Mouse (Mus musculus) lung, postnatal 36 days (tissue): ENCODE data around the gene Ttc22.

ENCODE experiments used
- DNase-seq: peaks from one replicate; pipeline ENCODE4 v3.0.0; 2022; ENCODE audit warnings: mixed read lengths

The Ttc22 gene

DNA sequence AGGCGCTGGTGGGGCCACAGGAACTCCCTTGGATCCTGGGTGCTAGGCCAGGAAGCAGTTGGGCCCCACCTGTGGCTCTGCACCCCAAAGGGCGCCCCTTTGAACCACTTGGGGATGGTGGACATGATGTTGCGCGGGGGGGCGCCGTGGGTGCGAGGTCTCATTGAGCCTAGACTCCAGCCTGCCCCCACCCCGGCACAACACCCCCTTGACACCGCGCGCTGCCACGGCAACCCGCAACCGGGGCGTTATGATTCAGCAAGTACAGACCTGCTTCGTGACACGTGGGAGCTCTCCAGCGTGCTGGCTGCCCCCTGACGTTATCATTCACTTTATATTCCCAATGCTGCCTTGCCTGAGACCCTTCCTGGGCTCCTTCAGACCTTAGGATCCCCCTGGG lies 5.2 kb upstream of the Ttc22 start, which contains the start of gene Lexm:
Gene Lexm, minus strand, starts transcription at position 186 of the 400 bp plus-strand sequence.
- DNase-seq: no peak

GRCm38 (mm10) chr4:106618898-106619297 lies 3.3 kb upstream of the Ttc22 start:
- no peak for DNase-seq

DNA sequence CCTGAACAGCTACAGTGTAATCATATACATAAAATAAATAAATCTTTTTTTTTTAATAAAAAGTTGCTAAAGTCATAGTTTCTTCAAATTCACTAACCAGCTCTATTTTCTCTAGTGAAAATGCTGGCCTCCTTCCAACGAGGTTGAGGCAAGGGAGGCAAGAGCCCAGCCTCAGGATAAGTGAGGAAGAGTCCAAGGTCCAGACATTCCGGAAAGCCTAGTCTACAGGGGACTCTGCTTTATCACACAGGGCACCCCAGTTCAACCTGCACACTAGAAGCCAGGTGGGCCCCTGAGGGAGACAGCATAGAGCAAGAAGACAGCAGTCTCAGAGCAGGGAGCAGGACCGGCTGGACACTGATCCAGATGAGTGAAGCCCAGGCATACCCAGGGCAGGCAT lies 804 bp upstream of the Ttc22 start:
- DNase-seq: no peak

DNA sequence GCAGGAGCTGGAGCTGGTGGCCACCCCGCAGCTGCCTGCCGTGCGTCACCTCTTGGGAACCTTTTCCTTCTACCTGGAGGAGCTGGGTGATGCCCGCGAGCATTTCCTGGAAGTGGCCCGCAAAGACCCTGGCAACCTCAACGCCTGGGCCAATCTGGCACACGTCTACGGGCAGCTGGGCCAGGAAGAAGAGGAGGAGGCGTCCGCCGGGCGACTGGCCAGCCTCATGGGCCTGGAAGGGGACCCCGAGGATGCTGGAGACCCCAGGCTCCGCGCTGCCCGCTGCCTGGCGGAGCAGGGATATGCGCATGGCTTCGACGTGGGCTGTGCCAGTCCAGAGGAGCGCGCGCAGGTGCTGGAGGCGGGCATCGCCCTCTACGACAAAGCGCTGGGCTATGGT lies 480 bp downstream of the Ttc22 start:
- no peak for DNase-seq

GRCm38 (mm10) chr4:106624271-106624670 lies 2.0 kb downstream of the Ttc22 start:
- DNase-seq: peak; percentile 48

GRCm38 (mm10) chr4:106627809-106628208 lies 5.6 kb downstream of the Ttc22 start:
- no peak for DNase-seq

DNA sequence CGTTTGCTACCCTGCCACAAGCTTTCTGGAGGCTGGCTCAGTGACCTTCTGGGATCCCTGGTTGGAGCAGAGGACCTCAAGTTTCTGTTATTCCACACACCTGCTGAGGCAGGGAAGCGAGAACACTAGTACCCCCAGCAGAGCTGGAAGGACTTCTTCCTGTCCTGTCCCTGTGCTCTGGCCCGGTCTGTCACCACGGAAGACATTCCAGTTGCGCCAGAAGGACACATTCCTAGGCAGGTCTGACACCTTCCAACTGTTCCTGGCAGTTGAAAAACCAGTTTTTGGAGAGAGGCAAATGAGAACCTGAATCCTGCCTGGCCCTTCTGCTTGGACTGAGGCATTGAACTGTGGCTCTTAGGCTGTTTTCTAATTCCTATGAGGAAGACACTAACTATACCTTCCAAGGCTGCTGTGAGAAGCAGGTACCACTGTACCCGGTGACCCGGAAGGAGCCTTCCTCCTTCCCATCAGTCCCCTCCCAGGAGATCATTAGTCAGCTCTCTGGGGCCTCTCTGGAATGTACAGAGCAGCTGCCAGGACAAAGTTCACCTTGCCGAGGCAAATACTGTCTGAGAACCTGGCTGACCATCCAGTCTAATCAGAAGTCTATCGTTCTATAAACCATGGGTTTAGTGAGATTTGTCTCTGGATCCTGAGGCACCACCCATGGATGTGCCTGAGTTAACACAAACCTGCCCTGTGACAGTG lies 6.6 kb downstream of the Ttc22 start:
- DNase-seq: peak; percentile 21

GRCm38 (mm10) chr4:106629374-106629773 lies 7.1 kb downstream of the Ttc22 start:
- DNase-seq: no peak

- peak; percentile 80 for DNase-seq
Measured at GRCm38 (mm10) chr4:106630333-106631220, 8.3 kb downstream of the Ttc22 start.

- no peak for DNase-seq
Measured at GRCm38 (mm10) chr4:106632313-106632712, 10.1 kb downstream of the Ttc22 start.

DNA sequence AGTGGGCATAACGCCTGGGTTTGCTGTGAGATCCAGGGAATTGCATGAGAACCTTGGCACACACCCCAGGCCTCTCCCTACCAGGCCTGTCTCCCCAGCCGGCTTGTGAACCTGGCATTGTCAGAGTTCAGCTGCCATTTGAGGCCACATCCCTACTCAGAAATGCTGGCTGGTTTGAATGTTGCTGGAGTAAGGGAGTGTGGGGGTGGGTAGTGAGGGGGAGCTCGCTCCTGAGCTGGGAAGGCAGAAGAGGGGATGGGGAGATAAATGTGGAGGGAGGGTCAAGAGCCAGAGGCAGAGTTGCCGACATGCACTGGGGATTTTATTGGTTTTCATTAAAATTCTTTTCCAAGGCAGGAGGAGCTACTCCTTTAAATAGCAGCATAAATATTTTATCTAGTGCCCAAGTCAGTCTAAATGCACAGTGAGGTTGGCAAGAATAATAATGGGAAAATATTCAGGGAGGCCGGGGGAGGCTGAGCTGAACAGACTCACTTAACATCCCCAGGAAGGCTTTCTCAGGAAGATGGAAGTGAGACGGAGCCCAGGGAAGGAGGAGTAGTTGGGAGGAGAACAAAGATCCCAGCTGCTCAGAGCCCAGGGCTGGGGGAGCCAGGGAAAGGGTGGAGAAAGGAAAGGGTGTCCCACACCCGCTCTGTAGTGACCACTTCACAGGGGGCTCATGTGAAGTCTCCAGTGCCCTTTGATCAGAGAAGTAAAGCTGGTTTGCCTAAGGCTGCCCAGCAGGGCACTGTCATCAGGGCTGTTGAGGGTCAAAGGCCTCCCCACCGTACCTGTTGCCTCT lies 11.3 kb downstream of the Ttc22 start:
- DNase-seq: no peak

DNA sequence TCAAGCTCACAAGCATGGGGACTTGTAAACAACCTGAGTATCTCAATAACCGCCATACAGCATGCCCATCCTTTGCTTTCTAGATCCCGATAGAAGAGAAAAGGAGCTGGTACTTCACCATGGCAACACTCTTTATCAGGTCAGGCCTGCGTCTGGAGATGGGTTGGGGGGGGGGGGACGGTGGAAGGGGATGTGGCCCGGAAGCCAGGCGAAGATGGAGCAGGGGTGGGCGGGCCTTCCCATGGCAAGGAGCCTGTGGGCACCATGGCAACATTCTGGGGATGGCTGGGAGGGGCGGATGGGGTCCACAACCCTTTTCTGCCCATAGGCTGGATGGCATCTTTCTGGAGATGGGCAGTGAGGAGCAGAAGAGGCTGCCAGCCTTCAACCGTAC lies 11.9 kb downstream of the Ttc22 start:
- DNase-seq: no peak

DNA sequence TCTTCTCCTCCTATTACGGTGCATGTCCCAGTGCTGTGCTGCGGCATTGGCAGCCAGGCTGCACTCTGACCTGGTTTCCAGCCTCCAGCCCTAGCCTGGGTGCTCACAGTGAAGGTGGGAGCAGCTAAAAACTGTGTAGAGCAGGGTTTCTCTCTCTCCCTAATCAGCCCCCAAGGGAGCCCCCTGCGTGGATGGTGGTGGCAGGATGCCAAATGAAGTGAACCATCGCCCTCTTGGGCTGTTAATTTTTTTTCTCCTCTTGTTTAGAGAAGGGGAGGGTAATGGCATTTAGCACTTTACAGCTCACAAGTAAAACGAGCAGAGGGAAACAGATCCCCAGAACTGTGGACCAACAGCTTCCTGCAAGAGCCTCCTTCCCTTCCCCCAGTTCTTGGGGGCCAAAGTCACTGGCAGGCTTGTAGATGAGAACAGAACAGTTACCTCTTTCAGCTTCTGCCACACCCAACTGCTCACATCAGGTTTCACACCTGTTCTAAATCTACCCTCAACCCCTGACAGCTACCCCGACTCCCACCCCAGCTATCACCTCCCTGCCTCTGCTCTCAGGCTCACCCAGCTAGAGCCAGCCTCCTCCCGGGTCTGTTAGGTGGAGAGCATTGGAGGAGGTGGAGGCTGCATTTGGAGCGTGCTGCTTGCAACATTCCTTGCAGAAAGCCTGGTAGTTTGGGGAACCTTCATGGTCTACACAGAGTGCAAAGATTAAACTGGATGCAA lies 21.4 kb downstream of the Ttc22 start:
- DNase-seq: no peak

DNA sequence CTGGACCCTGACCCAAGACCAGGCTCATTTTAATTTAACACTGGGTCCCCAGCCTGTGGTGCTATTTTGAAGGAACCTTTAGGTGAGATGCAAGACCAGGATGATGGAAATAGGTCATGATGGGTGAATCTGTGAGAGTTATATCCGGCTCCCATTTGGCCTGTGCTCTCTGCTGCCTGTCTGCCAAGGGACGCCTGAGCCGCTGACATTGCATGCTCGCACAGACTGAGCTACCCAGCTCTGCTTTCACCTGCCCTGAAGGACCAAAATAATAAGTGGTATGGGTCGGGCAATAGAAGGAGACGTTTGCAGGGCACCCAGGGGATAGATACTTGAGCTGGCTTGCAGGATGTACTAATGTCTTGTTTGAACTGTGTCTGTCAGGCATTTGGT lies 22.0 kb downstream of the Ttc22 start:
- no peak for DNase-seq

DNA sequence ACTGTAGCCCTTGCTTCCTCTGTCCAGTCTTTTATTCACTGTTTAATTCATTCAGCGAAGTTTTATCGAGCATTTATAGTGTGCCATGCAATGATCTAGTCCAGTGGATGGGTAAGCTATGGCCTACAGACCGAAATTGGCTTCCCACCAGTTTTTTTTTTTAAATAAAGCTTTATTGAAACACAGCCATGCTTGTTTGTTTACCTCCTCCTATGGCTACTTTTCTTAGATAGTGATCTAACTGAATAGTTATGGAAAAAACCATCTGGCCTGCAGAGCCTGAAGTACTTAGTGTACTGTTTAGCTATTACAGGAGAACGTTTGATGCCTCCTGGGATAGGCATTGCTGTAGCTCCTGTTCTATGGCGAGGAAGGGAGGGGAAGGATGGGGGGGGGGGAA lies 23.6 kb downstream of the Ttc22 start:
- DNase-seq: no peak

DNA sequence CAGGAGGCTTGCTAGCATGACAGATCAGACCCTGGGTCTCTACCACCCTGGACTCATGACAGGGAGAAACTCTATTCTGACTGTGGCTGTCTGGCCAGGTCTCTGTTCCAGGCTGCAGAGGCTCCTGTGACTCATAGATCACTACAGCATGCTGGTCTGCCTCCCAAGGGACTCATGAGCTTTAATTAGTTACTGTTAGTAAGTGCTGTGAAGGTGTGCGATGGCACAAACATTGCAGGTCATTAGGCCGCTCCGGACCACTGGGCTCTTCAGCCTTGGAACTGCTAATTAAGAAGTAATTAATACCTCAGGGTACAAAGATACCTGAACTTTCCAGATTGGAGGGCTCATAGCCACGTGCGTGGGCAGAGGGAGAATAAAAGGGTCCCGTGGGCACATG lies 24.9 kb downstream of the Ttc22 start:
- no peak for DNase-seq

GRCm38 (mm10) chr4:106650833-106651527 lies 28.7 kb downstream of the Ttc22 start, which contains the start of gene Pars2:
Gene Pars2 (plus strand): TSS chr4:106651069.
- DNase-seq: peak; percentile 97

DNA sequence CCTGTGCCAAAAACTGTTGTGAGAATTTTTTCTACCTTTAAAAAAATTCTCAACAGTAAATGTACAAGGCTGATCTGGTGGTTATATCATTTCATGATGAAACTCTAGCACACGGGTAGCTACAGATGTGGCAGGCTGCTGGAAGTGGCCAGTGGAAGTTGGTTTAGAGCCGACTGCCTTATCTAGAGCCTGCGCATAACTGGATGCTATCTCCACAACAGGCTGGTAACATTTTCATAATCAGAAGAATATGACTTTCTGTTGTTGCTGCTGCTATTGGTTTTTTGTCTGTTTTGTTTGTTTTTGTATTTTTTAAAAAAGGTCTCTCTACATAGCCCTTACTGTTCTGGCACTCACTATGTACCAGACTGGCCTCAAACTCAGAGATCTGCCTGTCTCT lies 30.3 kb downstream of the Ttc22 start:
- no peak for DNase-seq

- DNase-seq: no peak
Measured at GRCm38 (mm10) chr4:106653051-106653450, 30.8 kb downstream of the Ttc22 start.

DNA sequence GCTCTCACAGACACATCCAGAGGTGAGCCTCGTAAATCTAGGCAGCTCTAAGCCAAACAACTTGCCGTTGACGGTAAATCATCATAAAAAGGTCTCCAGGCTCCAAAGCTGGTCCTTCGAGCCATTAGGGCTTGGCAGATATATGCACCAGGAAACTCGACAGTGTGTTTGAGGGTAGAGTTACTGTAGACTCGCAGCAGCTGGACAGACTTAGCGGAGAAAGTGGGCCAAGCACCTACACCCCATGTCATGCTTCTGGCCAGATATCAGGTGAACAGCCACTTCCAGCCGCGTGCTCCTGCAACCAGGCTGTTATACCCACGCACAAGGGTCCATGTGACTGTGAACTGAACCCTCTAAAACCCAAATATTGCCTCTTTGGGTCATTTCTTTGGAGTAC lies 33.4 kb downstream of the Ttc22 start:
- no peak for DNase-seq

GRCm38 (mm10) chr4:106663956-106664470 lies 41.8 kb downstream of the Ttc22 start:
- DNase-seq: no peak

- DNase-seq: no peak
Measured at GRCm38 (mm10) chr4:106664697-106665096, 42.5 kb downstream of the Ttc22 start.
